Mouse (Mus musculus): ENCODE measurements around the gene Krt73. TPM values are rescaled to one million over a fixed set of nuclear protein-coding genes. Genes with fewer than 3 reads are reported as not detected.
A peak's percentile ranks its signal among the peaks of the same experiment; 100 is the strongest.

The Krt73 gene
- polyA plus RNA-seq (2011; ENCODE audit: insufficient read length, low read depth, missing spikeins) = not detected in 2 replicates

GRCm38 (mm10) chr15:101802296-101802835, at the start of gene Krt73:
TSS of gene Krt73 (minus strand) at chr15:101802346.
- TF ChIP-seq CTCF (IDR thresholded peaks at IDR 0.05; ENCODE audit: borderline replicate concordance, insufficient read depth, low read length) (no peak), POLR2A (IDR thresholded peaks at IDR 0.05; ENCODE audit: low read depth, low read length) (no peak)
- no peak within 1 kb of the TSS for H3K27ac ChIP-seq (ENCODE audit: insufficient read depth, low read length)
- H3K4me1 ChIP-seq (ENCODE audit: control insufficient read depth, insufficient read depth, low read length) = no peaks in the 10 kb centered on the region
- no peak within 1 kb of the TSS for H3K4me3 ChIP-seq (ENCODE audit: insufficient read depth, low read length)

GRCm38 (mm10) chr15:101850694-101851093, 48.5 kb upstream of the Krt73 start, which contains the start of gene Krt1:
TSS of gene Krt1 (minus strand) at chr15:101850794.
- Histone ChIP-seq H3K4me3 (ENCODE audit: insufficient read depth, low read length) (no peak within 1 kb of the TSS), H3K4me1 (ENCODE audit: control insufficient read depth, insufficient read depth, low read length) (no peaks in the 10 kb centered on the region), H3K27ac (ENCODE audit: insufficient read depth, low read length) (no peak within 1 kb of the TSS)
- no peak for TF ChIP-seq CTCF (IDR thresholded peaks at IDR 0.05; ENCODE audit: borderline replicate concordance, insufficient read depth, low read length)
- TF ChIP-seq POLR2A (IDR thresholded peaks at IDR 0.05; ENCODE audit: low read depth, low read length) = no peak

GRCm38 (mm10) chr15:101845971-101846403, 43.8 kb upstream of the Krt73 start:
- H3K27ac ChIP-seq (ENCODE audit: insufficient read depth, low read length) = no peak overlapping the region
- no peak for TF ChIP-seq CTCF (IDR thresholded peaks at IDR 0.05; ENCODE audit: borderline replicate concordance, insufficient read depth, low read length)
- no peak for TF ChIP-seq POLR2A (IDR thresholded peaks at IDR 0.05; ENCODE audit: low read depth, low read length)
- H3K4me1 ChIP-seq (ENCODE audit: control insufficient read depth, insufficient read depth, low read length) = no peaks in the 10 kb centered on the region
- H3K4me3 ChIP-seq (ENCODE audit: insufficient read depth, low read length) = peak overlapping the region; percentile 26

- Histone ChIP-seq H3K4me3 (ENCODE audit: insufficient read depth, low read length) (no peak overlapping the region), H3K27ac (ENCODE audit: insufficient read depth, low read length) (no peak overlapping the region), H3K4me1 (ENCODE audit: control insufficient read depth, insufficient read depth, low read length) (peaks cover 3% of the 10 kb centered on the region; the same call in 1 of the 2 replicates)
- TF ChIP-seq POLR2A (IDR thresholded peaks at IDR 0.05; ENCODE audit: low read depth, low read length) = no peak
- no peak for TF ChIP-seq CTCF (IDR thresholded peaks at IDR 0.05; ENCODE audit: borderline replicate concordance, insufficient read depth, low read length)
Observed at GRCm38 (mm10) chr15:101843192-101843591, 41.0 kb upstream of the Krt73 start.

GRCm38 (mm10) chr15:101834784-101835328, 32.7 kb upstream of the Krt73 start:
- Histone ChIP-seq H3K4me1 (ENCODE audit: control insufficient read depth, insufficient read depth, low read length) (no peaks in the 10 kb centered on the region), H3K4me3 (ENCODE audit: insufficient read depth, low read length) (no peak overlapping the region), H3K27ac (ENCODE audit: insufficient read depth, low read length) (no peak overlapping the region)
- TF ChIP-seq CTCF (IDR thresholded peaks at IDR 0.05; ENCODE audit: borderline replicate concordance, insufficient read depth, low read length) (no peak), POLR2A (IDR thresholded peaks at IDR 0.05; ENCODE audit: low read depth, low read length) (no peak)

- Histone ChIP-seq H3K4me3 (ENCODE audit: insufficient read depth, low read length) (no peak overlapping the region), H3K4me1 (ENCODE audit: control insufficient read depth, insufficient read depth, low read length) (no peaks in the 10 kb centered on the region), H3K27ac (ENCODE audit: insufficient read depth, low read length) (no peak overlapping the region)
- TF ChIP-seq POLR2A (IDR thresholded peaks at IDR 0.05; ENCODE audit: low read depth, low read length) (no peak), CTCF (IDR thresholded peaks at IDR 0.05; ENCODE audit: borderline replicate concordance, insufficient read depth, low read length) (no peak)
Observed at GRCm38 (mm10) chr15:101833131-101833530, 31.0 kb upstream of the Krt73 start.

- Histone ChIP-seq H3K4me1 (ENCODE audit: control insufficient read depth, insufficient read depth, low read length) (no peaks in the 10 kb centered on the region), H3K4me3 (ENCODE audit: insufficient read depth, low read length) (no peak overlapping the region), H3K27ac (ENCODE audit: insufficient read depth, low read length) (no peak overlapping the region)
- TF ChIP-seq CTCF (IDR thresholded peaks at IDR 0.05; ENCODE audit: borderline replicate concordance, insufficient read depth, low read length) (no peak), POLR2A (IDR thresholded peaks at IDR 0.05; ENCODE audit: low read depth, low read length) (no peak)
Observed at GRCm38 (mm10) chr15:101829441-101829840, 27.3 kb upstream of the Krt73 start.

- no peak for TF ChIP-seq POLR2A (IDR thresholded peaks at IDR 0.05; ENCODE audit: low read depth, low read length)
- TF ChIP-seq CTCF (IDR thresholded peaks at IDR 0.05; ENCODE audit: borderline replicate concordance, insufficient read depth, low read length) = no peak
- no peak overlapping the region for H3K4me3 ChIP-seq (ENCODE audit: insufficient read depth, low read length)
- H3K4me1 ChIP-seq (ENCODE audit: control insufficient read depth, insufficient read depth, low read length) = no peaks in the 10 kb centered on the region
- no peak overlapping the region for H3K27ac ChIP-seq (ENCODE audit: insufficient read depth, low read length)
Observed at GRCm38 (mm10) chr15:101821786-101822185, 19.6 kb upstream of the Krt73 start.

GRCm38 (mm10) chr15:101817875-101818274, 15.7 kb upstream of the Krt73 start, which contains the start of gene Krt2:
TSS of gene Krt2 (minus strand) at chr15:101818169.
- Histone ChIP-seq H3K4me1 (ENCODE audit: control insufficient read depth, insufficient read depth, low read length) (no peaks in the 10 kb centered on the region), H3K27ac (ENCODE audit: insufficient read depth, low read length) (no peak within 1 kb of the TSS), H3K4me3 (ENCODE audit: insufficient read depth, low read length) (no peak within 1 kb of the TSS)
- TF ChIP-seq CTCF (IDR thresholded peaks at IDR 0.05; ENCODE audit: borderline replicate concordance, insufficient read depth, low read length) (no peak), POLR2A (IDR thresholded peaks at IDR 0.05; ENCODE audit: low read depth, low read length) (no peak)

- no peaks in the 10 kb centered on the region for H3K4me1 ChIP-seq (ENCODE audit: control insufficient read depth, insufficient read depth, low read length)
- no peak overlapping the region for H3K4me3 ChIP-seq (ENCODE audit: insufficient read depth, low read length)
- TF ChIP-seq POLR2A (IDR thresholded peaks at IDR 0.05; ENCODE audit: low read depth, low read length) (no peak), CTCF (IDR thresholded peaks at IDR 0.05; ENCODE audit: borderline replicate concordance, insufficient read depth, low read length) (no peak)
- no peak overlapping the region for H3K27ac ChIP-seq (ENCODE audit: insufficient read depth, low read length)
Observed at GRCm38 (mm10) chr15:101803052-101803822, 1.1 kb upstream of the Krt73 start.
